Mouse (Mus musculus): Measurements from ENCODE around the gene Mtx1. TPM values are rescaled to one million over a fixed set of nuclear protein-coding genes. Genes with fewer than 3 reads are reported as not detected.

Gene Mtx1
- total RNA-seq, 2 experiments from 2014 or later, result 102 TPM

- no peak for DNase-seq (ENCODE audit: extremely low spot score in 1 of 2, low spot score in 1 of 2)
Observed at GRCm38 (mm10) chr3:89243609-89244008, 16.7 kb upstream of the Mtx1 start.

DNA sequence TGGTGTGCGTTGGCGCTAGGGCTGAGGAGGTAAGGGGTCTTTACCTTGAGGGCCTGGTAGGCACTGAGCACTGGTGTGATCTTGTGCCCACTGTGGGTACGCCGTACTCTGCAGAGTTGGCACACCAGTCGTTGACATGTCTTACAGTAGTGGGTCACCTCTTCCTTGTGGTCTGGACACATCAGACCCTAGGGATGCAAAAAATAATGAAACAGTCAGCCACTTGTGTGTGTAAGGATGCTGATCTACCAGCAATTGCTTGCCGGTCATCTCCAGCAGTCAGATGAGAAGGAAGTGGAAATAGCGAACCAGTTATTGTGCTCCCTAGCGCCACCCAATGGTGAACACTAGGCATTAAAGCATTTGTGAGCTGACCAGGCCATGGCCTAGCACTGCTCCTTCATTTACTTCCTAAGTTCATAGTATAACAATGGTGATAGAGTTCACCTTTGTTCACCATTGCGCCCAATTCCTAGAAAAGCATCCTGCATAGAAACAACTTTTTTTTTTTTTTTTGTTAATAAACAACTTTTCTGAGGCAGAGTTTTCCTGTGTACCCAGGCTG, 15.5 kb upstream of the Mtx1 start:
- peak in 1 of 2 experiments; percentile 67 for DNase-seq (ENCODE audit: extremely low spot score in 1 of 2, low spot score in 1 of 2)

DNA sequence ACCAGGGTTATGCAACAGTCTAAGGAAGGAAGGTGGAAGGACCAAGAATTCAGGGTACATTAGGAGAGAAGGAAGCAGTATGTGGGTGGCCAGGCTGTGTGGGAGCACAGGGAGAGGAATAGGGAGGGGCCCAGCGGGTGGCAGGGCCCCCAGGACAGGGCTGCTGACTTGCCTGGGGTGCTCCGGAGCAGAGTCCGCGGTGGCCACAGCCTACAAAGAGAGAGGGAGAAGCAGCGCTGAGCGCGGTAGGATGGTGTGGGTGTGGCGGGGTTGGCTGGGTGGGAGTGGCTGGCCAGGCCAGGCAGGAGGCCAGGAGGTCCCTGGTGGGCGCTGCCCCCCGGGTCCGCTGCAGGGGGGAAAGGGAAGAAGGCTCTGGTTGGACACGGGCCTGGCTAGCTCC, 11.6 kb upstream of the Mtx1 start:
- no peak for DNase-seq (ENCODE audit: extremely low spot score in 1 of 2, low spot score in 1 of 2)

- DNase-seq (ENCODE audit: extremely low spot score in 1 of 2, low spot score in 1 of 2), result no peak
Observed at GRCm38 (mm10) chr3:89237682-89238081, 10.8 kb upstream of the Mtx1 start.

GRCm38 (mm10) chr3:89236516-89236915, 9.6 kb upstream of the Mtx1 start:
- DNase-seq (ENCODE audit: extremely low spot score in 1 of 2, low spot score in 1 of 2), result no peak

DNA sequence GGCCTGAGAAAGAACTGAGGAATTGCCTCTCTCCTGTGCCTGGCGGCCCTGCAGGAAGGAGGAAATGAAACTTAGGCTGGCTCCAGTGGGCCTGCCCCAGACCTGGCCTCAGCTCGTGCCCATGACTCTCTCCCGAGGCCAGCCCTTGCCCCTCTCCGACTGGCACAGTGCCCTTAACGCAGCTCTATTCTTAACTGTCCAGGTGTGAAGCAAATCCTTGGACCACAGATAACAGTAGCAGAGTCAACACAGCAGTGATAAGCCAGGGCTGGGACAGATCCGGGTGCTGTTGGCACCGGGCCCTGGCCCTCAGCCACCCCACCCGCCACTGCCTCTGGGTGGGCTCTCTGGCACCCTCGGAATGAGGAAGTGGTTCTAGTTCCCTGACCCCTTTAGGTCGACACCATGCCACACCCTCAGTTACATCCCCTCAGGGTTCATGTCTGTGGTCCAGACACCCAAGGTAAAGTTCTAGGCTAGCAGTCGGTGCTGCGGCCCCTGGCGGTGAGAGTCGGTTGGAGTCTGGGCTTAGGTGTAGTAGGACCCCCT, 6.7 kb upstream of the Mtx1 start:
- no peak for DNase-seq (ENCODE audit: extremely low spot score in 1 of 2, low spot score in 1 of 2)

GRCm38 (mm10) chr3:89232614-89233013, 5.7 kb upstream of the Mtx1 start:
- no peak for DNase-seq (ENCODE audit: extremely low spot score in 1 of 2, low spot score in 1 of 2)

DNA sequence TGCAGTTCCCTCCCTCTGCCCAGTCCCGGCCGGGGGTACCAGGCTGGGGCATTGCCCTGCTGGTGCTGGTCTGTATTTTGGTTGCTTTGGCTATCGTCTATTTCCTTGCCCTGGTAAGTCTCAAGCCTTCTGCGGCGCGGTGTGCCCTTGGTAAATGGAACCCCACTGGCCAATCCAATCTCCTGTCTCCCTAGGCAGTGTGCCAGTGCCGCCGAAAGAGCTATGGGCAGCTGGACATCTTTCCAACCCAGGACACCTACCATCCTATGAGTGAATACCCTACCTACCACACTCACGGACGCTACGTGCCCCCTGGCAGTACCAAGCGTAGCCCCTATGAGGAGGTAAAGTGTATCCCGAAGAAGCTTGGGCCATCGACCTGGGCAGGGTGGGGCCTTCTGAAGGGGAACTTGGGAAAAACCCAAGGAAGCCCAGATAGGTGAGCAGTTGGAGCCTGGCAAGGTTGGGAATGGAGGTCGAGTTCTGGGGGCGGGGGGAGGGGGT, 4.9 kb upstream of the Mtx1 start:
- no peak for DNase-seq (ENCODE audit: extremely low spot score in 1 of 2, low spot score in 1 of 2)

- DNase-seq (ENCODE audit: extremely low spot score in 1 of 2, low spot score in 1 of 2), result no peak
Observed at GRCm38 (mm10) chr3:89231345-89231744, 4.5 kb upstream of the Mtx1 start.

GRCm38 (mm10) chr3:89230561-89230960, 3.7 kb upstream of the Mtx1 start:
- no peak for DNase-seq (ENCODE audit: extremely low spot score in 1 of 2, low spot score in 1 of 2)

GRCm38 (mm10) chr3:89229276-89229675, 2.4 kb upstream of the Mtx1 start:
- DNase-seq (ENCODE audit: extremely low spot score in 1 of 2, low spot score in 1 of 2), result no peak

GRCm38 (mm10) chr3:89228836-89229235, 1.9 kb upstream of the Mtx1 start, which contains the start of gene Muc1:
Muc1 (plus strand) TSS chr3:89229057.
- DNase-seq (ENCODE audit: extremely low spot score in 1 of 2, low spot score in 1 of 2), result no peak

GRCm38 (mm10) chr3:89228180-89228549, 1.3 kb upstream of the Mtx1 start:
- DNase-seq (ENCODE audit: extremely low spot score in 1 of 2, low spot score in 1 of 2), result peak; percentile 77 to 92

GRCm38 (mm10) chr3:89227307-89228179, 655 bp upstream of the Mtx1 start:
- DNase-seq (ENCODE audit: extremely low spot score in 1 of 2, low spot score in 1 of 2), result peak; percentile 74 to 80

GRCm38 (mm10) chr3:89226361-89226760, 527 bp downstream of the Mtx1 start:
- DNase-seq (ENCODE audit: extremely low spot score in 1 of 2, low spot score in 1 of 2), result no peak

DNA sequence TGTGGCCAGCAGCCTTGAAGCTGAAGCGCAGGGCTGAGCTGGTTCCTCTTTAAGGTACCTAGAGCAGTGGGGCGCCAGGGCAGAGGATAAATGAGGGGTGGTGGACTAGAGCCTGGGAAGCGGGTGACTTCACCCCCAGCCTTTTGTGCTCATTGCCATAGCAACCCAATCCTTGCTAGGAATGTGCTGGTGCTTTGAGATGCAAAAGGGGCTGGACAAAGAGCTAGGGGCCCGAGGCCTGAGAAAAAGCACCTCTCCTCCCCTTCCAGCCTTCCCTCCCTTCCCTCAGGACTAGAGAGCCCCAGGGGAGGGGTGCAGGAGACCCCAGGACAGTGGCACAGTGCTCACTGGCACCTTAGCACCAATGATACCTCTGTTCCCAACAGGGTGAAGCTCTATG, 970 bp downstream of the Mtx1 start:
- no peak for DNase-seq (ENCODE audit: extremely low spot score in 1 of 2, low spot score in 1 of 2)

DNA sequence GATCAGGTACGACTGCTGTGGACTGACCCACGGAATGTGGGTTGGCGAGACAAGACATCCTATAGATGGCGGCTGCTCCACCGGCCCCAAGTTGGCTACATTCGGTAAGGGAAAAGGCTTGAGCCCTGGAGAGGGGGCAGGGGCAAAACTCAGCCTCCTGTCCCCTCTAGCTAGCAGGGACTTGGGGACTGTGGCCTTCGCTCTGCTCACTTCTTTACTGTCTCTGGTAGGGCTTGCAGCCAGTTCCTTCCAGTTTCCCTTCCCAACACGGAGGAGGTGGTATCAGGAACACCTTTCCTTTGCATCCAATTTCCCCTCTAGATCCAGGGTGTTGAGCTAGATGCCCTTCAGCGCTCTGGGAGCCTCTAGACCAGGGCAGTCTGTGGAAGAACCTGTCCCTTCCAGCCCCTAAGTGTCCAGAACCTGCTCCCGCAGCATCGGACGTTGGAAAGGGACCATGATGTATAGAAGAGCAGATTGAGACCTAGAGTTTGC, 1.5 kb downstream of the Mtx1 start:
- DNase-seq (ENCODE audit: extremely low spot score in 1 of 2, low spot score in 1 of 2), result no peak

DNA sequence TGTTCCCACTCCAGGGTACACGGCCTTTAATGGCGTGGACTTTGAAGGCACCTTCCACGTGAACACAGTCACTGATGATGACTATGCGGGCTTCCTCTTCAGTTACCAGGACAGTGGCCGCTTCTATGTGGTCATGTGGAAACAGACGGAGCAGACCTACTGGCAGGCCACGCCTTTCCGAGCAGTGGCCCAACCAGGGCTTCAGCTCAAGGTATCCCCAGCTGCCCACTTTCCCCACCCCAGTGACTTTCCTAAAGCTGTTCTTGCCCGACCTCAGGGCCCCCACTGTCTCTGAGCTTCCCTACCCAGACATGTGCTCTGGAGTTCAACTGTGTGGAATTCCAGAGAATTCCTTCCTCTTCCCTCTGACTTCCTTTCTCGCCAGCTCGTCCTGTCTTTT, 2.1 kb downstream of the Mtx1 start:
- no peak for DNase-seq (ENCODE audit: extremely low spot score in 1 of 2, low spot score in 1 of 2)

DNA sequence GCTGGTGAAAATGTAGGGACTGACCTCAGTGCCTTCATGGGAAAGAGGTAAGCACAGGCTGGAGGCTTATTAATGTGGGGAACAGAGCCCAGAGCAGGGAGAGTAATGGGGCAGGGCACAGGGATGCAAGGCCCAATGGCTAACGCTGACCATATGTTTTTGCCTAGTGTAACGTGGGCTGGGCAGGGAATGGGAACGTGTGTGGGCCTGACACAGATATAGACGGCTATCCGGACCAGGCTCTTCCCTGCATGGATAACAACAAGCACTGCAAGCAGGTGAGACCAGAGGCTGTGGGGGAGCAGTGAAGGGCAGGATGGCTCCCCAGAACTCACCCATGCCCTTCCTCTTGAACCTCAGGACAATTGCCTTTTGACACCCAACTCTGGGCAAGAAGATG, 5.7 kb downstream of the Mtx1 start:
- DNase-seq (ENCODE audit: extremely low spot score in 1 of 2, low spot score in 1 of 2), result no peak

DNA sequence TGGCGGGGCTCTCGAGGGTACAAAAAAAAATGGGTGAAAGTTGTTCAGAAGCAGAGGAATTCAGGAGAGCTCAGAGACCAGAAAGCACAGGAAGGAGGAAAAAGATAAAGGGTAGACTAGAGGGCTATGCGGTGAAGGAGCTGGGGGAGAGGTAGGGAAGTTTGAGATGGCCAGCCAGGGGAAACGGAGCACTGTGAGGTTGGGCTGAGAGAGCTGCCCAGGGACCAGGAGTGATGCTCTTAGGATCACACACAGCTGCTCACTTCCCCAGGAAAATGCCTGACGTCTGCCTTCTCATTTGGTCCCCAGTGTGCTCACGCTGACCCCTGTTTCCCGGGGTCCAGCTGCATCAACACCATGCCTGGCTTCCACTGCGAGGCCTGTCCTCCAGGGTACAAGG, 7.3 kb downstream of the Mtx1 start:
- no peak for DNase-seq (ENCODE audit: extremely low spot score in 1 of 2, low spot score in 1 of 2)

DNA sequence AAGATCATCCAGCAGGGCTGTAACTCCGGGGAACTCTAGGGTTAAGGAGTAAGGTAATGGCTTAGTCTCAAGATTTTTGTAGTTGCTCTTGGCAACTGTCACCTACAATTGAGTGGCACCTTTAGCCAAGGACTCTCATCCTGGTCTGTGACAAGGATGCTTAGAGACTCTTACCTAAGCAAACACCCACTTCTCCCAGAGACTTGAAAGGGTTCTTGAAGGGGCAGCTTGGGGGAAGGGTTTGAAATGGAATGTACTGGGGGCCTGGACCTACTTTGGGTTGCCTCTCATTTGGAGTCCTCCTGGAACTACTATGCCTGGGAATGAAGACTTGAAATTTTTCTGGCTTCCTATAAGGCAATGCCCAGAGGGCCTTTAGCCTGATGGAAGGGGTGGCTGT, 8.6 kb downstream of the Mtx1 start:
- no peak for DNase-seq (ENCODE audit: extremely low spot score in 1 of 2, low spot score in 1 of 2)
